Mouse (Mus musculus): ENCODE measurements around the gene Ptprc.

The Ptprc gene

GRCm38 (mm10) chr1:138040556-138040955, 135.0 kb downstream of the Ptprc start:
- peak in 1 of 2 experiments; percentile 24 for DNase-seq (ENCODE audit: low spot score in 2 of 2)

- no peak for DNase-seq (ENCODE audit: low spot score in 2 of 2)
Observed at GRCm38 (mm10) chr1:138039201-138039600, 136.3 kb downstream of the Ptprc start.

GRCm38 (mm10) chr1:138037484-138037883, 138.0 kb downstream of the Ptprc start:
- DNase-seq (ENCODE audit: low spot score in 2 of 2), result no peak

- DNase-seq (ENCODE audit: low spot score in 2 of 2), result no peak
Observed at GRCm38 (mm10) chr1:138029649-138030048, 145.9 kb downstream of the Ptprc start.

GRCm38 (mm10) chr1:138025298-138025697, 150.2 kb downstream of the Ptprc start:
- DNase-seq (ENCODE audit: low spot score in 2 of 2), result no peak

GRCm38 (mm10) chr1:138023601-138024000, 151.9 kb downstream of the Ptprc start:
- no peak for DNase-seq (ENCODE audit: low spot score in 2 of 2)

- no peak for DNase-seq (ENCODE audit: low spot score in 2 of 2)
Observed at GRCm38 (mm10) chr1:138022918-138023295, 152.6 kb downstream of the Ptprc start.

- no peak for DNase-seq (ENCODE audit: low spot score in 2 of 2)
Observed at GRCm38 (mm10) chr1:138021962-138022917, 153.3 kb downstream of the Ptprc start.

Data from urinary bladder, postnatal 4 days (tissue).